Mouse (Mus musculus) bone marrow, adult 2 months (tissue): ENCODE measurements around the gene Zfp874b. TPM values are rescaled to one million over a fixed set of nuclear protein-coding genes. Genes with fewer than 3 reads are reported as not detected.
"Not testable (repeated sequence)": the region's sequence is repeated elsewhere in the genome, so short reads cannot be mapped to it uniquely, and the experiment has no call there.

Experiments used
- H3K27ac ChIP-seq: fragments of 200-500 bp; 2 replicates; pipeline ENCODE4 v1.5.1; 2012; ENCODE audit warnings: low read depth, mild to moderate bottlenecking, control low read depth, inconsistent platforms, low read length; ENCODE audit not compliant: control insufficient read depth, poor library complexity, insufficient read depth
- H3K4me1 ChIP-seq: fragments of 200-500 bp; 2 replicates; pipeline ENCODE4 v1.6.1; 2011; ENCODE audit warnings: low read length; ENCODE audit not compliant: control insufficient read depth, insufficient read depth
- H3K4me3 ChIP-seq: fragments of 200-500 bp; replicated peaks from 2 replicates; pipeline ENCODE3; 2011; ENCODE audit warnings: mild to moderate bottlenecking, low read depth, low read length, control low read depth; ENCODE audit not compliant: control insufficient read depth
- CTCF ChIP-seq: fragments of 200-500 bp; IDR thresholded peaks from 2 replicates; pipeline ENCODE4 v1.5.1; 2011; ENCODE audit warnings: low read length, control low read depth; ENCODE audit not compliant: control insufficient read depth, insufficient read depth
- POLR2A ChIP-seq: fragments of 200-500 bp; IDR thresholded peaks from 2 replicates; pipeline ENCODE4 v1.6.1; 2011; ENCODE audit warnings: low read depth, mild to moderate bottlenecking, control low read depth, low read length, borderline replicate concordance; ENCODE audit not compliant: control insufficient read depth
- WGBS: fragments of 180-500 bp; shearing (Covaris S2); methylation state at CpG from one replicate; pipeline ENCODE4 v1.1.7; 2018; 5-methylcytosine and 5-hydroxymethylcytosine counted together
- polyA plus RNA-seq: library from polyadenylated mRNA; stranded (reverse); fragments of >200 nt; gene quantifications from 2 replicates; pipeline ENCODE4 v1.2.4, GENCODE M21; 2011; ENCODE audit warnings: low replicate concordance; ENCODE audit not compliant: missing spikeins, insufficient read depth, insufficient read length

Gene Zfp874b
- polyA plus RNA-seq, 1 experiment, result 4.4 TPM

GRCm38 (mm10) chr13:67481528-67481927 lies 2.5 kb downstream of the Zfp874b start:
- H3K4me3 ChIP-seq, result no peak overlapping the region
- 54% methylated on average over 4 of the region's 4 CpGs for WGBS
- no peak overlapping the region for H3K27ac ChIP-seq
- H3K4me1 ChIP-seq, result no peaks in the 10 kb centered on the region; the same call in 1 of the 2 replicates
- TF ChIP-seq CTCF (no peak), POLR2A (no peak)

DNA sequence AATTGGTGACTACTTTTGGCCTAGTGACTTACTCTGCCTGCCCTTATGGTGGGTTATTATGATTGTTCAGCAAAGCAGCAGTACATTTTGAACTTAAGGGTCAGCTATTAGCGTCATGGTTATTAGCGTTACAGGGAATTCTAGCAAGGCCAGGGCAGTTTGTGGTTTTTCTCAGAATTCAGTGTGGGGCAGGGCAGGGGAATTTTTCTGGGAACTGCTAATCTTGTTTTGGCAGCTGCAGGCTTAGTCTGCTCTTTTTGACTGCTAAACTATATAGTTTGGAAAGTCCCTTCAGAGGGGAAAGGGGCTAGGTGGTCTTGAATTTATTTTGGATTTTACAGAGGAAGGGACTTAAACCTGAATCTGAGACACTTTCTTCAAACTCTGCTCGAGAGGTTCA lies 14.8 kb downstream of the Zfp874b start:
- no peaks in the 10 kb centered on the region; the same call in 1 of the 2 replicates for H3K4me1 ChIP-seq

DNA sequence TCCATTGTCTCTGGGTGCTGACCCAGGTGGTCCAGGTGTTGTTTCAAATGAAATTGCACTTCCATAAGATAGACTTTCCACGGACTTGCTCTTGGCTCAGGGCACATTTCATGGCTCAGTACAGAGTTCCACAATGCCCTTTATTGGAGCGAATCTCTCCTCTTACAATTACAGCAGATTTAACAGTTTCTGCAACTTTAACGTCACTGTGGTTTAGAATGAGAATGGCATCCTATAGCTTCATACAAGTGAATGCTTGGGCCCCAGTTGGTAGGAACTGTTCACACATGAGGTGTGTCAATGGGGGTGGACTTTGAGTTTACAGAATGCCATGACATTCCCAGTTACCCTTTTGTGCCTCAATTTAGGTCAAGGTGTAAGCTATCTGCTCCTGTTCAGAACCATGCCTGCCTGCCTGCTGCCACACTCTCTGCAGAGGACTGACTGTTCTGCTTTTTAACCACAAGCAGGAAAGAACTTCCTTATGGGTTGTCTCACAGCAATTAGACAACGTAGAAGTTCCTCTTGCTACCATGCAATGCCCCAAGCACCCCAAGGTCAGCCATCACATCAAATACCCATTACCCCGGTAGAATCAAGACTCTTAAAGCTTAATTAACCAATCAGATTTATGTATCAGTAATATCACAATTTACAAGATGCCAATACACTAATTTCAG lies 20.4 kb downstream of the Zfp874b start:
- not testable (repeated sequence) for H3K4me1 ChIP-seq, H3K27ac ChIP-seq, H3K4me3 ChIP-seq
- WGBS, result 8% methylated on average over 3 of the region's 5 CpGs

More for the DNA sequence above, 14.8 kb downstream of the Zfp874b start:
- TF ChIP-seq POLR2A, result no peak
- no peak for TF ChIP-seq CTCF
- no peak overlapping the region for H3K27ac ChIP-seq
- 81% methylated on average over 3 of the region's 3 CpGs for WGBS
- H3K4me3 ChIP-seq, result no peak overlapping the region

DNA sequence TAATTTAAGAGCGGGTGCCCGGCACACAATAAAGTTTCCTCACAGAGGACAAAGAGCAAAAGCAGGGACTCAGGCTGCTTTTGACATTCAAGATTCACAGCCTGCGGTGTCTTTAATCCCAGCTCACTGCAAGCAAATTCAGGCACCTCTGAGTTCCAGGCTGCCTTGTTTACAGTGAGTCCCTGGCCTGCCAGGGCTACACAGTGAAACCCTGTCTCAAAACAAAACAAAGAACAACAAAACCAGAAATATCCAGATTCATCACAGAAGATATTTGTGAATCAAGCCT lies 32.1 kb downstream of the Zfp874b start:
- 13% methylated on average over 3 of the region's 3 CpGs for WGBS
- TF ChIP-seq CTCF (no peak), POLR2A (no peak)
- Histone ChIP-seq H3K27ac (no peak overlapping the region), H3K4me3 (no peak overlapping the region), H3K4me1 (no peaks in the 10 kb centered on the region; the same call in 1 of the 2 replicates)

DNA sequence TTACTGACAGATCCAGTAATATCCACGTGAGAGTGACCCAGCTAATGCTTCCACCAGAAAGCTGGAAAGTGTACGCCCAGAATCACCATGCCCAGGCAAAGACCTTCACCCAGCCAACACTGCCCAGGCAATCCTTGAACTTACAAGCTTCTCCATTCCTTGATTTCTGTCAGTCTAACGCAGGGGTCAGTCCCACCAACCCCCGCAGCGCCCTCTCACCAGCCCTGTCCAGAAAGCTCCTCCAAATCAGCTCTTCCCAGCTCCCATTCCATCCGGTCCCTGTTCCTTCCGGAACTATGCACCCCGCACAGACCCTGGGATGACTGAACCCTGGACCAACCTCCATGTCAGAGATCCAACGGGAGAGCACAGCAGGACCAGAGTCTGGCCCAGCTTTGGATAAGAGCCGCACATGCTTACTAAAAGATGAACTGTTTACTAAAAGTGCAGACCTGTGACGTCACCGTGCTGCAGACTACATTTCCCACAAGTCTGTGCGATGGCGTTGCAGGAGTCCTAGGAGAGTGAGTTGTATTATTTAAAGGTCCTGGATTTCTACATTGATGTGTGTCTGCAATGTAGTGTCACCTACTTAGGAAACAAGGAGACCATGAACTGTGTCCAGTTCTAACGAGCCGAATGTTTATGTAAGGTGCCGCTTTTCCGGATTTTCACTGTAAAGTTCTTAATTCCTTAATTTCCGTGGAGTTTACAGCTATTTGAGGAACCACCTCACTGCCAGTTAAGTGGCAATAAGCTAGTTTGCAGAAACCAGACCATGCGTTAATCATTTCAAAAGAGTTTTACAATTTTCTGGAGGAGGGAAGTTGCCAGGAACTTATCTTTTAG lies 32.7 kb downstream of the Zfp874b start, which contains the start of gene Zfp874a:
Gene Zfp874a, minus strand, starts transcription at position 453 of the 849 bp plus-strand sequence.
- Histone ChIP-seq H3K4me3 (peak within 1 kb of the TSS; percentile 76), H3K4me1 (no peaks in the 10 kb centered on the region; the same call in 1 of the 2 replicates), H3K27ac (peak within 1 kb of the TSS; percentile 45; the same call in 1 of the 2 replicates)
- WGBS, result under 1% methylated on average over 20 of the region's 20 CpGs
- no peak for TF ChIP-seq POLR2A

GRCm38 (mm10) chr13:67437095-67437494 lies 47.0 kb downstream of the Zfp874b start:
- H3K4me1 ChIP-seq, result not testable (repeated sequence)
- 72% methylated on average over 1 of the region's 3 CpGs for WGBS

DNA sequence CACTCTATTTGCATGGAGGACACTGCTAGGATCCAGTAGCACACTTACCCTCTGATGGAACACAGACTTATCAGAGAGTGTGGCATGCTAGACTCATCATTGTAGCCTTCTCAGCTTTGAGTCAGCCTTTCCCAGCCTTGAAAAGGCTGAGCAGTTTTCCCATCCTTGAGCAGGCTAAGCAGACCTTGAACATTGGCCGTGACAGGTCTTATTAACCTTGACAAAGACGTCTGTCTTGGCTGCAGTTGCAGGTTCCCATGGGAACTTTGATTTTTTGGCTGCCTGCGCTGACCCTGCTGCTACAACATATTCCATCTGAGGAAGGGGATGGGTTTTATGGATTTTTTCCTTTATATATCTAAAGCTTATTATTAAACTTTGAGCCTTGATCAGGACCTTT lies 55.9 kb downstream of the Zfp874b start:
- Histone ChIP-seq H3K4me3 (no peak overlapping the region), H3K27ac (no peak overlapping the region), H3K4me1 (no peaks in the 10 kb centered on the region)
- TF ChIP-seq CTCF, result no peak
- no peak for TF ChIP-seq POLR2A
- whole genome bisulfite sequencing, result 78% methylated on average over 3 of the region's 3 CpGs

More at GRCm38 (mm10) chr13:67437095-67437494, 47.0 kb downstream of the Zfp874b start:
- H3K27ac ChIP-seq, H3K4me3 ChIP-seq: not testable (repeated sequence)

DNA sequence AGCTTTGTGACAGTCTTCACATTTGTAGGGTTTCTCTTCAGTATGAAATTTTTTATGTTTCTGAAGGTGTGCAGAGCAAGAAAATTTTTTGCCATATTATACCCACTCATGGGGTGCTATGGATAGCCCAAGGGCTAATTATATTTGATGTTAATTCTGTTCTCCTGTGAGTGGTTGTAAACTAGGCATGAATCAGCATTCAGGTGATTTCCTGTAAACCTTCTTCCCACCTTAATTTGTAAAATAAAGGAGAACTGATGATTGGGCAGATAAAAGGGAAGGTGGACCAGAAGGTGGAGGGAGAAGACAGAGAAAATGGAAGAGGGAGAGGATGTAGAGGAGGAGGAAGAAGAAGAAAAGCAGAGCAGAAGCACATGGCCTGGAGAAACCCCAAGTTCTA lies 58.4 kb downstream of the Zfp874b start:
- not testable (repeated sequence) for H3K27ac ChIP-seq, H3K4me1 ChIP-seq, H3K4me3 ChIP-seq

DNA sequence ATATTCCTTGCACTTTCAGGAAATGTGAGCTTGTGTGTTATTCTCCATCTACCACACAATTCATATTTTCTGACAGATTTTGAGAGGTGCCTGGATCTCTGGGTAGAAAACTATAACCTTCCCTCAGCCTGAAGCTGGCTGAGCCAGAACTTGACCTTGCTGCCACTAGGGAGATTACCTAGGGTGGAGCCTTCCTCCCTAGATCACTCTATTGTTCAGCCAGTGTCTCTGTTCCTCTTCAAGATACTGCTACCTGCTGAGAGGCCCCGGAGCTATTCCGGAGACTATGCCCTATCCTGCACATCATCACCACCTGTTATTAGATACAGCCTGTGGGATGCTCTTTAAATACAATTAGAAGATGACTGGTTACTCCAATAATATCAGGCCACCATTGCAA lies 61.5 kb downstream of the Zfp874b start:
- H3K4me3 ChIP-seq, H3K4me1 ChIP-seq, H3K27ac ChIP-seq: not testable (repeated sequence)
- WGBS, result 77% methylated on average over 2 of the region's 2 CpGs

Other genes with a start within 250 kb of the Zfp874b start
- 0.70 and 0.97 TPM in 2 replicates for gene Zfp458, start 205.8 kb downstream of the Zfp874b start, polyA plus RNA-seq
- gene Zfp457, start 177.8 kb downstream of the Zfp874b start, polyA plus RNA-seq, result 3.0 TPM in 1 of 2 replicates, not detected in the other
- gene Zfp595, start 151.7 kb downstream of the Zfp874b start, polyA plus RNA-seq, result 1.7 and 2.1 TPM in 2 replicates
- not detected in 2 replicates for gene Gm28044, start 123.7 kb downstream of the Zfp874b start, polyA plus RNA-seq
- 0.90 and 2.1 TPM in 2 replicates for gene Zfp953, start 123.7 kb downstream of the Zfp874b start, polyA plus RNA-seq
- gene Gm28041, start 108.5 kb downstream of the Zfp874b start, polyA plus RNA-seq, result not detected in 2 replicates
- 1.9 and 2.4 TPM in 2 replicates for gene Zfp456, start 108.4 kb downstream of the Zfp874b start, polyA plus RNA-seq
- gene Zfp429, start 84.4 kb downstream of the Zfp874b start, polyA plus RNA-seq, result 3.2 and 13.3 TPM in 2 replicates
- gene Zfp459, start 62.8 kb downstream of the Zfp874b start, polyA plus RNA-seq, result 0.50 and 3.4 TPM in 2 replicates
- 3.5 and 10.9 TPM in 2 replicates for gene Zfp874a, start 32.6 kb downstream of the Zfp874b start, polyA plus RNA-seq
- 1.8 and 6.7 TPM in 2 replicates for gene Zfp58, start 16.3 kb upstream of the Zfp874b start, polyA plus RNA-seq
- not detected in 2 replicates for gene Gm26965, start 41.9 kb upstream of the Zfp874b start, polyA plus RNA-seq
- gene Zfp87, start 41.9 kb upstream of the Zfp874b start, polyA plus RNA-seq, result 6.6 and 8.2 TPM in 2 replicates
- 1.6 and 2.5 TPM in 2 replicates for gene Zfp748, start 69.6 kb upstream of the Zfp874b start, polyA plus RNA-seq
- gene Zfp729b, start 125.4 kb upstream of the Zfp874b start, polyA plus RNA-seq, result 1.7 and 4.1 TPM in 2 replicates
- gene Gm49345, start 153.5 kb upstream of the Zfp874b start, polyA plus RNA-seq, result not detected in 2 replicates
- gene Zfp729a, start 153.5 kb upstream of the Zfp874b start, polyA plus RNA-seq, result 0.83 and 8.7 TPM in 2 replicates
- gene Zfp738, start 202.8 kb upstream of the Zfp874b start, polyA plus RNA-seq, result 1.9 and 11.3 TPM in 2 replicates
- gene Zfp65, start 244.9 kb upstream of the Zfp874b start, polyA plus RNA-seq, result 2.2 and 4.5 TPM in 2 replicates